Mouse (Mus musculus): ENCODE measurements around the gene Kdelc2. TPM values are rescaled to one million over a fixed set of nuclear protein-coding genes. Genes with fewer than 3 reads are reported as not detected.

Kdelc2 gene
- polyA plus RNA-seq, 1 experiment from 2014 or later = 29.6 TPM

- no peaks in the 10 kb centered on the region for H3K27me3 ChIP-seq
- H3K36me3 ChIP-seq = no peaks in the 10 kb centered on the region
- H3K9me3 ChIP-seq (replicated peaks) = no peaks in the 10 kb centered on the region
- no peak overlapping the region for H3K4me2 ChIP-seq (replicated peaks)
- H3K4me1 ChIP-seq = no peaks in the 10 kb centered on the region
- ATAC-seq (ENCODE audit: insufficient number of reproducible peaks, low FRiP score, low TSS enrichment, low read depth) = no peak
- no peak overlapping the region for H3K4me3 ChIP-seq (replicated peaks)
- H3K9ac ChIP-seq = no peak overlapping the region
- WGBS = 84% methylated on average over 6 of the region's 6 CpGs
- no peak overlapping the region for H3K27ac ChIP-seq (replicated peaks)
Observed at GRCm38 (mm10) chr9:53351899-53352298, 31.9 kb upstream of the Kdelc2 start.

GRCm38 (mm10) chr9:53353161-53353560, 30.7 kb upstream of the Kdelc2 start:
- Histone ChIP-seq H3K9me3 (replicated peaks) (no peaks in the 10 kb centered on the region), H3K4me2 (replicated peaks) (no peak overlapping the region), H3K36me3 (no peaks in the 10 kb centered on the region), H3K4me1 (no peaks in the 10 kb centered on the region), H3K27ac (replicated peaks) (no peak overlapping the region), H3K4me3 (replicated peaks) (no peak overlapping the region), H3K27me3 (no peaks in the 10 kb centered on the region), H3K9ac (no peak overlapping the region)
- WGBS = 88% methylated on average over 5 of the region's 5 CpGs
- ATAC-seq (ENCODE audit: insufficient number of reproducible peaks, low FRiP score, low TSS enrichment, low read depth) = no peak

GRCm38 (mm10) chr9:53356219-53357155, 27.3 kb upstream of the Kdelc2 start:
- Histone ChIP-seq H3K4me3 (replicated peaks) (no peak overlapping the region), H3K9ac (no peak overlapping the region)

GRCm38 (mm10) chr9:53371339-53371738, 12.5 kb upstream of the Kdelc2 start:
- H3K36me3 ChIP-seq = no peaks in the 10 kb centered on the region
- H3K27ac ChIP-seq (replicated peaks) = no peak overlapping the region
- ATAC-seq (ENCODE audit: insufficient number of reproducible peaks, low FRiP score, low TSS enrichment, low read depth) = no peak
- no peak overlapping the region for H3K4me3 ChIP-seq (replicated peaks)
- no peaks in the 10 kb centered on the region for H3K9me3 ChIP-seq (replicated peaks)
- H3K4me1 ChIP-seq = no peaks in the 10 kb centered on the region
- 47% methylated on average over 3 of the region's 3 CpGs for whole genome bisulfite sequencing
- H3K9ac ChIP-seq = no peak overlapping the region
- no peaks in the 10 kb centered on the region for H3K27me3 ChIP-seq
- H3K4me2 ChIP-seq (replicated peaks) = no peak overlapping the region

More at GRCm38 (mm10) chr9:53356219-53357155, 27.3 kb upstream of the Kdelc2 start:
- Histone ChIP-seq H3K36me3 (no peaks in the 10 kb centered on the region), H3K4me2 (replicated peaks) (no peak overlapping the region), H3K9me3 (replicated peaks) (no peaks in the 10 kb centered on the region), H3K27me3 (no peaks in the 10 kb centered on the region), H3K4me1 (no peaks in the 10 kb centered on the region), H3K27ac (replicated peaks) (peak overlapping the region; percentile 63)
- 50% methylated on average over 14 of the region's 14 CpGs for WGBS
- no peak; the same call in 1 of the 2 replicates for ATAC-seq (ENCODE audit: insufficient number of reproducible peaks, low FRiP score, low TSS enrichment, low read depth)

DNA sequence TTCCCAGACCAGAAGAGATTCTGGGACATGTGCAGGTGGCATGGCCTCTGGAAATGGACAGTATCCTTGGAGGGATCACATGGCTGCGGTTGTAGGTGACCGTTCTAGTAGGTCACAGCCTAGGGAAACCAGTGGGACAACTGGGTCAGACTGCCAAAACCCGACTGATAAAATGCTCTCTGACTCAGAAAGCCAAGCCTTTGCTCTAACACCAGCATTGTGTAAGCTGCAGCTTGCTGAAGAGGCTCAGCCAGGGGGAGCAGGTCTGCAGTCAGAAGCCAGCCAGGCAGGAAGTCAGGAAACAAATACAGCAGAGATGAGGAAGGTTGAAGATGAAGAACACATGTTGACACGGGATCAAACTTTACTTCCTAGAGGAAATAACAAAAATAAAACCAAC, 7.9 kb upstream of the Kdelc2 start:
- no peaks in the 10 kb centered on the region for H3K36me3 ChIP-seq
- no peak overlapping the region for H3K9ac ChIP-seq
- ATAC-seq (ENCODE audit: insufficient number of reproducible peaks, low FRiP score, low TSS enrichment, low read depth) = no peak
- H3K4me3 ChIP-seq (replicated peaks) = no peak overlapping the region
- H3K4me2 ChIP-seq (replicated peaks) = no peak overlapping the region
- H3K9me3 ChIP-seq (replicated peaks) = no peaks in the 10 kb centered on the region
- no peaks in the 10 kb centered on the region for H3K27me3 ChIP-seq
- no peak overlapping the region for H3K27ac ChIP-seq (replicated peaks)
- H3K4me1 ChIP-seq = no peaks in the 10 kb centered on the region
- 65% methylated on average over 4 of the region's 4 CpGs for WGBS

- no peaks in the 10 kb centered on the region for H3K4me1 ChIP-seq
- no peaks in the 10 kb centered on the region for H3K27me3 ChIP-seq
- ATAC-seq (ENCODE audit: insufficient number of reproducible peaks, low FRiP score, low TSS enrichment, low read depth) = no peak
- no peak overlapping the region for H3K9ac ChIP-seq
- WGBS = 87% methylated on average over 13 of the region's 13 CpGs
- H3K4me3 ChIP-seq (replicated peaks) = no peak overlapping the region
- H3K9me3 ChIP-seq (replicated peaks) = no peaks in the 10 kb centered on the region
- no peaks in the 10 kb centered on the region for H3K36me3 ChIP-seq
- no peak overlapping the region for H3K4me2 ChIP-seq (replicated peaks)
- no peak overlapping the region for H3K27ac ChIP-seq (replicated peaks)
Observed at GRCm38 (mm10) chr9:53376820-53377219, 7.0 kb upstream of the Kdelc2 start.

- WGBS = 41% methylated on average over 5 of the region's 5 CpGs
- Histone ChIP-seq H3K4me2 (replicated peaks) (no peak overlapping the region), H3K36me3 (no peaks in the 10 kb centered on the region), H3K27ac (replicated peaks) (no peak overlapping the region), H3K9ac (no peak overlapping the region), H3K27me3 (no peaks in the 10 kb centered on the region), H3K4me3 (replicated peaks) (no peak overlapping the region), H3K4me1 (no peaks in the 10 kb centered on the region), H3K9me3 (replicated peaks) (no peaks in the 10 kb centered on the region)
- no peak for ATAC-seq (ENCODE audit: insufficient number of reproducible peaks, low FRiP score, low TSS enrichment, low read depth)
Observed at GRCm38 (mm10) chr9:53377597-53377996, 6.2 kb upstream of the Kdelc2 start.

DNA sequence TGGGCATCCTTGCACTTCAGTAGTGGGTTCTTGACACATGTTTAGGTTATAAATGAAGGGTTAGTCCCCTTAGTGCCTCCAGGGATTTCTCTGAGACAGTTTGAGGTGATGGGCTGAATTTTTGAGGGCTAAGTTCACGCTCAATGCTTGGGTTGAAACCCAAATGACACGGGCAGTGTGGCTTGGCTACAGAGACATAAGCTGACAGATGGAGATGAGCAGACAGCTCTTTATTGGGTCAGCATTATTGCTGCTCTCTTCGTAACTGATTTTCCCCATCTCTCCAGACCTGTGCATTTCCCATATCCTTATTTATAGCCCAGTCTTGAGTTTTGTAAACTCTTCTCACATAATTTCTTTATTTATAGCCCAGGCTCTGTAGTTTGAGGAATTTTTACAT, 5.7 kb upstream of the Kdelc2 start:
- no peaks in the 10 kb centered on the region for H3K27me3 ChIP-seq
- no peak overlapping the region for H3K4me3 ChIP-seq (replicated peaks)
- H3K9ac ChIP-seq = no peak overlapping the region
- WGBS = 62% methylated on average over 3 of the region's 3 CpGs
- H3K4me2 ChIP-seq (replicated peaks) = no peak overlapping the region
- no peaks in the 10 kb centered on the region; the same call in 1 of the 2 replicates for H3K4me1 ChIP-seq
- no peaks in the 10 kb centered on the region for H3K36me3 ChIP-seq
- H3K27ac ChIP-seq (replicated peaks) = no peak overlapping the region
- ATAC-seq (ENCODE audit: insufficient number of reproducible peaks, low FRiP score, low TSS enrichment, low read depth) = no peak
- no peaks in the 10 kb centered on the region for H3K9me3 ChIP-seq (replicated peaks)

- Histone ChIP-seq H3K36me3 (no peaks in the 10 kb centered on the region), H3K4me1 (peaks cover 4% of the 10 kb centered on the region; the same call in 1 of the 2 replicates), H3K4me3 (replicated peaks) (no peak overlapping the region), H3K27ac (replicated peaks) (no peak overlapping the region), H3K4me2 (replicated peaks) (no peak overlapping the region), H3K9ac (no peak overlapping the region), H3K27me3 (no peaks in the 10 kb centered on the region), H3K9me3 (replicated peaks) (no peaks in the 10 kb centered on the region)
- ATAC-seq (ENCODE audit: insufficient number of reproducible peaks, low FRiP score, low TSS enrichment, low read depth) = no peak
- WGBS = 60% methylated on average over 2 of the region's 2 CpGs
Observed at GRCm38 (mm10) chr9:53380595-53380994, 3.2 kb upstream of the Kdelc2 start.

DNA sequence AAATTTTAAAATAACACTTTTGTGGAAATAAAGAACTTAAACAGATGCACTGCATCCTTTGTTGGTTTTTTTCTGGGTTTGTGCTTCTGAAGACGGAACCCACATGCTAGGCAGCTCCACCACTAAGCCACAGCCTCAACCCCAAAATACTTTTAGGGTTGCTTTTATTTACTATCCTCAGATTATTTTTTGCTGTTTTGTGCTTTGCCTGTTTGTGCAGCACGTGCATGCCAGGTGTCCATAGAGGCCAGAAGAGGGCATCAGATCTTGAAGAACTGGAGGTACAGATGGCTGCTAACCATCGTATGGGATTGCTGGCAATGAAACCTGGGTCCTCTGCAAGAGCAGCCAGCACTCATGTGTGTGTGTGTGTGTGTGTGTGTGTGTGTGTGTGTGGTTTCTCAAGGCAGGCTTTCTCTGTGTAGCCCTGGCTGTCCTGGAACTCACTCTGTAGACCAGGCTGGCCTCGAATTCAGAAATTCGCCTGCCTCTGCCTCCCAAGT, 2.7 kb upstream of the Kdelc2 start:
- 72% methylated on average over 5 of the region's 5 CpGs for WGBS
- no peak overlapping the region for H3K27ac ChIP-seq (replicated peaks)
- ATAC-seq (ENCODE audit: insufficient number of reproducible peaks, low FRiP score, low TSS enrichment, low read depth) = no peak

DNA sequence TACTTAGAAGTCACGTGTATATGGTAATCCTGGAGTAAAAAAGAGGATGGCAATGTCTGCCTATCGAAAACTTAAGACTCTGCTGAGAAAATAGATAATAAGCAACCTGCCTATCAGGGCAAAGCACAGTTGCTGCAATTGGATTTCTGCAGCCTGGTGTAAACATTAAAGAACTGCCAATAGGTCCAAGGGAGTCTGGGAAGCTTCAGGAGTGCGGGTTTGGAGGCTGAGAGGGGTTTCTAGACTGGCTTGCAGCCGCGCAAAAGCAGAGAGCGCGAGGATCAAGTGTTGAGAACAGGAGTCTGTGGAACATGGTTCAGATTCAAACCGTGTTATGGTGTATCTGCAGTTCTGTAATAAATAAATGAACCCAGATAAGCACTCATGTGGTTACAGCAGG, 1.0 kb downstream of the Kdelc2 start:
- Histone ChIP-seq H3K36me3 (0 out of 2 replicates have a peak, but pooled peaks cover 4% of the 10 kb centered on the region), H3K9ac (peak overlapping the region; percentile 92), H3K27me3 (no peaks in the 10 kb centered on the region), H3K27ac (replicated peaks) (peak overlapping the region; percentile 98), H3K4me2 (replicated peaks) (peak overlapping the region; percentile 77), H3K4me1 (peaks cover 6% of the 10 kb centered on the region; the same call in 1 of the 2 replicates), H3K4me3 (replicated peaks) (peak overlapping the region; percentile 67), H3K9me3 (replicated peaks) (no peaks in the 10 kb centered on the region)
- peak; percentile 21 for ATAC-seq (ENCODE audit: insufficient number of reproducible peaks, low FRiP score, low TSS enrichment, low read depth)
- 2% methylated on average over 8 of the region's 8 CpGs for WGBS

More for the DNA sequence above, 2.7 kb upstream of the Kdelc2 start:
- Histone ChIP-seq H3K4me3 (replicated peaks) (no peak overlapping the region), H3K4me1 (peaks cover 6% of the 10 kb centered on the region; the same call in 1 of the 2 replicates), H3K9ac (no peak overlapping the region), H3K27me3 (no peaks in the 10 kb centered on the region), H3K36me3 (no peaks in the 10 kb centered on the region), H3K4me2 (replicated peaks) (no peak overlapping the region), H3K9me3 (replicated peaks) (no peaks in the 10 kb centered on the region)
